Mouse (Mus musculus): ENCODE data around the gene Spn. TPM values are rescaled to one million over a fixed set of nuclear protein-coding genes. Genes with fewer than 3 reads are reported as not detected.

Spn gene
- total RNA-seq, 2 experiments from 2014 or later: 0.76 to 0.92 TPM

DNA sequence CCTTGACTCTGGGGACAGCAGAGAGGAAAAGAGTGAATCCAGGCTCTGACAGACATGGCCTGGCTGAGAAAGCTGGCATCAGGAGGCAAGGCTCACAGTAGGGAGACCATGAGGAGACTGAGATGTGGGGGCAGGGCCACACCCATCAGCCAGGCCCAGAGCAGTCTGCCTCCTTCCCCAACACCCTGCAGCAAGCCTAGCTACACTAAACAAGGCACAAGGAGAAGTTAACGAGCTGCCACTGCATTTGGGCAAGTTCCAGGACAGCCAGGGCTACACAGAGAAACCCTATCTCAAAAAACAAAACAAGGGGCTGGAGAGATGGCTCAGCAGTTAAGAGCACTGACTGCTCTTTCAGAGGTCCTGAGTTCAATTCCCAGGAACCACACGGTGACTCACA lies 4.6 kb upstream of the Spn start:
- no peak for DNase-seq
- intact Hi-C loops (cut with DNase I): no loop called here

GRCm38 (mm10) chr7:127140623-127141404 lies 3.2 kb upstream of the Spn start:
- intact Hi-C loops (cut with DNase I): no loop called here

DNA sequence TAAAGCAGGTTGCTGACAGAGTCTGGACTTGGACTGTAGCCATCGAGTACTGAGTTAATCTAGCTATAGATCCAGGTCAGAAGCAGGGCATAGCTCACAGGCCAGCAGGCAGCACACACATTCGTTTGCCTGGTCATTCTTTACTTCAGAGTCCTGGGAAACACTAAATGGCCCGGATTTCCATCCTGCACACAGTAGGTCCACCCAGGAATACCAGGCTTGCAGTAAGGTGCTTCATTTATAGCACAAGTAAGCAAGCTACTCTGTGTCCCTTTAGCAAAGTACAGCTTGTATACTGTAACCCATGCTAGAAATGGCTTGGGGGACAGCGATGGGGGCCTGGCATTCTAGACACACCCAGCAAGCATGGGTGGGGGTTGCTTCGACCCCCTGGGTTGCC lies 1.9 kb upstream of the Spn start:
- intact Hi-C loops (cut with DNase I): no loop called here
- DNase-seq: no peak

More at GRCm38 (mm10) chr7:127140623-127141404, 3.2 kb upstream of the Spn start:
- DNase-seq: no peak

DNA sequence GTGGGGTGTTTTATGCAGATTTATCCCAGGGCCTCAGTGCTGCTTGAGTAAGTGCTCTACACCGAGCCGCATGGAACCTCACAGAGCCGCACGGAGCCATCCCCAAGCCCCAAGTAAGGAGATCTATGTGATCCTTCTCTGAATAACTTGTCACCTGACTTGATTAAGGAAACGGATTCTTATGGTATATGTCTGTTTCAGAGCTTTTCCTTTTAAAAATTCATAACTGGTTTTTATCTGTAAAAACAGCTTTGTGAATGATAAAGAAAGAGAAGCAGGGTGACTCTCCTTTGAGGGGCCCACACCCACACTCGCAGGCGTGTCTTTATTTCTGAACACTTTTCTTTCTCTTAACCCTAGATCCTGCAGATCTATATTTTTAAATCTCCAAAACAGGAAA lies 1.5 kb upstream of the Spn start:
- intact Hi-C loops (cut with DNase I): no loop called here

DNA sequence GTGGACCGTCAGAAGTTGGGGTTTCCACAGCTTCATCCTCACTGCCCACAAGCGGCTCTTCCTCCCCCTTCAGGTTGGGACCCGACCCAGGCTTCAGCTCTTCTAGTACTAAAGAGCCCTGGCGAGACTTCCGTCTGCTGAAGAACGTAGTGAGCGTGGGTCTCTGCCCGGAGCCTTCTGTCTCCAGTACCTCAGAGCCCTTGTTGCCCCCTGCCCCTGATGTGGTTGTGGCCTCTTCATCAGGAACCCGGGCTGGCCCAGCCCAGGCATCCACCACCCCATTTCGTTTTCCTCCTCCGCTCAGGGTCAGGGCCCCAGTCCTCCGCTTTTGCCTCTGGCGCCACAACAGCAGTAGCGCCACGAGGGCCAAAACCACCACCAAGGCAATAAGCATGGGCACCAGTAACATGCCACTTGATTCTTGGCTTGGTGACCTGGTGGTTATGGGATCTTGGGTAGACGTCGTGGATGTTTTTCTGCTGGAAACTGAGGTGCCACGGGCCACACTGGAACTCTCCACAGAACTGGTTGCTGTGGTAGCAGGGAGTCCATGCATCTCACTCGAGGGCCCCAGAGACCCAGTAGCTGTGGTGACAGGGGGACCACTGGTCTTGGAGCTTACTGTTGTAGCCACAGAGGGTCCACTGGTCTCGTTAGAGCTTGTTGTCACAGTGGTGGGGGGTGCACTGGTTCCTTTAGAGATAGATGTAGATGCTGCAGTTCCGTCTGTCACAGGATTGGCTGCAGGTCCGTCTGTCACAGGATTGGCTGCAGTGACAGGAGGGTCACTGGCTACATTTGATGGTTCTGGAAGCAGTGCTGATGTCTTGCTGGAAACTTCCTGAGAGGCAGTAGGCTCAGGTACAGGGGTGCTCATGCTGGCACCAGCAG lies 1.2 kb downstream of the Spn start:
- intact Hi-C loops (cut with DNase I): no loop called here
- no peak for DNase-seq

More for the DNA sequence above, 1.5 kb upstream of the Spn start:
- no peak for DNase-seq

- intact Hi-C loops (cut with DNase I): loop anchor here (5.0 kb wide), 1 partner anchor 32 kb away; no protein-coding TSS in a partner anchor
- DNase-seq: no peak
These were observed 2.7 kb downstream of the Spn start for GRCm38 (mm10) chr7:127134821-127135447.

DNA sequence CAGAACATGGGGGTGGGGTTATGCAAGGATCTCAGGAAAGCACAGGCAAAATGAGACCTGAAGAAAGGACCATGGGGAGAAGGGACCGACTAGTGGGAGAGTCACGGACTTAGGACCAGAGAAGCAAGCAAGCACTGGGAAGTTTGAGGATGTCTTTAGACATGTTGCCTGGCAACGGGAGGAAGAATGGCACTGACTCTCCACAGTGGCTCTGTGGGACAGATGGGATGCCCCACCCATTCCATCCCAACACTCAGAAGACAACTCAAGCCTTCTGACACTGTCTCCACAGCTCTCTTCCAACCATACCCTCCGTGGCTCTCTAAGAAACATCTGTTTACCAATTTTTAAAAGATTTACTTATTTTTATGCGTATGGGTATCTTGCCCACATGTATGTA lies 4.5 kb downstream of the Spn start:
- DNase-seq: no peak
- intact Hi-C loops (cut with DNase I): loop anchor here (5.0 kb wide), 1 partner anchor 34 kb away; no protein-coding TSS in a partner anchor

DNA sequence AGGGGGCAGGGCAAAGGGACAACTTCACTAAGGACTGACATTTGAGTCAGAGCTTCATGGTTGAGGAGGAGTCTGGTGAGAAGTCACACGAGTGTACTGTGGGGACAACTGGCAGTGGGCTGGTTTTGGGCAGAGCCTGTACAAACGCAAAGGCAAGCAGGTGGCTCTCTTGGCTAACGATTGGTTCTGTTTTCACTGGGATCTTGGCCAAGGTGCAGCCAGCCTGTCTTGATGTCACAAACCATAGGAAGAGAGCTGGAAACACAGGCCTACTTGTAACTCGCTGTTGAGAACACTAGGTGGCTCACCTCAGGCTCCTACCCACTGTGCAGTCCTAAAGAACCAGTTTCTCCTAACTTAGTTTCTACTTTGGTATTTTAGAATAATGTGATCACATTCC lies 8.0 kb downstream of the Spn start:
- intact Hi-C loops (cut with DNase I): loop anchor here (2.0 to 5.0 kb wide), 2 partner anchors 38 to 99 kb away; no protein-coding TSS in a partner anchor
- DNase-seq: no peak

- no peak for DNase-seq
- intact Hi-C loops (cut with DNase I): no loop called here
These were observed 15.7 kb downstream of the Spn start, which contains the start of gene Qprt for GRCm38 (mm10) chr7:127121911-127122270. Gene Qprt (minus strand): TSS chr7:127122226.

DNA sequence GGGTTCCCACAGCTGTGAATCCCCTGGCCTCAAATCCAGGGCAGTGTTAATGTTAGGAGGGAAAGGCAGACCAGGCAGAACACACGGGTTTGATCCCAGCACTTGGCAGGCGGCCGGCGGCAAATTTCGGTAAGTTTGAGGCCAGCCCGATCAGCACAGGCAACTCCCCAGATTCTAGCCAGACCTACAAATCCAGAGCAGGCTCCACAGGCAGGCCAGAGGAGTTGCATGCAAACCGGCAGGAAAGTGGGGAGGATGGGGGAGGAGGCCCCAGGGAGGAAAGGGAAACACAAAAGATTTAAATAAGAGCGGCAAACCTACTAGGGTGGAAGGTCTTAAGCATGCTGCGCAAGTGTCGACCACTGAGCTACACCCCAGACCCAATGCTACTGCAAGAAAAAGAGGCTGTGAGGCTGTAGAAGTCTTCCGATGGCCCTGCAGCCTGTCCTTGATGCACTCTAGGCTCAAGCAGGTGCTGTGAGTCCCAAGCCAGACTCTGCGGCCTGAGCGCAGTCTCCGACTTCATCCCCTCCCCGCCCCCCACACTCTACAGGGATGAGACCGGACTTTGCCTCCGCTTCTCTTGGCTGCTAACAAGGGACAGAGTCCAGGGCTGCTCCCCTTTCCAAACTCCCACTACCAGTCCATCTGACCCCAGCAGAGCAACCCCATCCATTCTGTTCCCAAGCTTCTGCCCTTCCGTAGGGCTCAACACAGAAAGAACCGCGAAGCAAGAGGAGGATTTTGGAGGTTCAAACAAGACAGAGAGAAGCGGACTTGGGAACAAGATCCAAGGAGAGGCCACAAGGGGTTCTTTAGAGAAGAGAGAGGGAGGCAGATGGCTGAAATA lies 16.3 kb downstream of the Spn start:
- no peak for DNase-seq
- intact Hi-C loops (cut with DNase I): no loop called here

DNA sequence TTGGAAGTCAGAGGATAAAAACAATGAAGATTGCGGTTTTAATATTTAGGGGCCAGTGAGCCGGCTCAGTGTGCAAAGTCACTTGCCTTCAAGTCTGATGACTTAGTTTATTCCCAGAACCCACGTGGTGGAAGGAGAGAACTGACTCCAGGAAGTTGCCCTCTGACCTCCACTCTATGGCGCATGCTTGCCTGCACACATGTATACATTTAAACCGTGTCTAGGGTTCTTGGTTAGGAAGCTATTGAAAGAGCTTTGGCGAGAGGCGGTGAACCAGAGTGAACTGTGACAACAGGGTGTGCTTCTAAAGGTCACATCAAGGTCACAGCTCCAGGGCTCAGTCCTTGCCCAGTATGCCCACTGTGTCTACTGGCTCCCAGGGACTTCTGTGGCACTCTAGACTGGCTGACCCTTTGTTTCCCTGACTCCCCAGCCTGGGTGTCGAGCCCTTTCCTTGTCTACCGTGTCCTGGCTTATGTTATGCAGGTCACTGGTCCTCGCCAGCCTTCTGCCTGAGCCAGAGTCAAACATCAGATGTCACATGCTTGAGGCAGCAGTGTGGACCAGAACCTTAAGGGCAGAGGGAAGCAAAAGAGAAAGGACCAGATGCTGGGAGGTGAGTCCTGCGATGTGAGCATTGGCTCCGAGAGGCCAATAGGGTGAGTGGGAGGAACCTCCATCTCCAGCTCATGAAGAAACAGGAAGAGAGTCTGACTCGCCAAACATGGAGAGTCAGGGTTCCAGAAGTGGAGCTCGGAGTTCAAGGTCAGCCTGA lies 18.8 kb downstream of the Spn start:
- intact Hi-C loops (cut with DNase I): loop anchor here (5.0 kb wide), 2 partner anchors 68 to 108 kb away; no protein-coding TSS in a partner anchor
- no peak for DNase-seq

- intact Hi-C loops (cut with DNase I): loop anchor here (5.0 kb wide), 2 partner anchors 69 to 109 kb away; no protein-coding TSS in a partner anchor
These were observed 19.7 kb downstream of the Spn start for GRCm38 (mm10) chr7:127117948-127118347.

DNA sequence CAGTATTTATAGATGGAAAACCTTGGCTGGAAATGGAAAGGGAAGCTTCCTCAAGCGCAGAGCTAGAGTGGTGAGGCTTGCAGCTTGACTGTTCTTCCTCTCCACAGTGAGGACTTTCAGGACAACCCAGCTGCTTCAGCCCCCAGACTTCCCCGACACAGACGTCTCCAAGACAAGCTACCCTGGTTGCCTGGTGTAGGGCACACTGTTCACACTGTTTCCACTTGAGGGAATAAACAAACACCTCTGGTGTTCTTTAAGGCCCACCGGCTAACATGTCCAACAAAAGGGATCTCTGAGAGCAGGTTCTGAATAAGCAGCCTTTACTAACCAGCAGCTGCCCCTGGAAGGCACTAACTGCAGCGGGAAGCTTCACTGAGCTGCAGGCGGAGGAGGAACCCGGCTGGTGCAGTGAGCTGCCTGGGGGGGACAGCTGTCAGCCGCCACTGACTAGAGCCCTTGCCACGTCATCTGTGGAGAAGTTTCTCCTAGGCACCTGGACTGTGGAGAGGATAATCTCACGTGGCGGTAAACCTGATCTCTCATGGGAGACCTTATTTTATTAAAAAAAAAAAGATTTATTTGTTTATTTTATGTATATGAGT lies 21.2 kb downstream of the Spn start:
- no peak for DNase-seq
- intact Hi-C loops (cut with DNase I): loop anchor here (5.0 kb wide), 2 partner anchors 71 to 111 kb away; no protein-coding TSS in a partner anchor

More at GRCm38 (mm10) chr7:127117948-127118347, 19.7 kb downstream of the Spn start:
- peak in 1 of 2 experiments; percentile 29 for DNase-seq

- intact Hi-C loops (cut with DNase I): loop anchor here (5.0 kb wide), 2 partner anchors 72 to 112 kb away; no protein-coding TSS in a partner anchor
- no peak for DNase-seq
These were observed 22.7 kb downstream of the Spn start for GRCm38 (mm10) chr7:127114920-127115319.

- DNase-seq: no peak
- intact Hi-C loops (cut with DNase I): no loop called here
These were observed 23.9 kb downstream of the Spn start for GRCm38 (mm10) chr7:127113614-127114259.

- intact Hi-C loops (cut with DNase I): no loop called here
- DNase-seq: no peak
These were observed 24.6 kb downstream of the Spn start for GRCm38 (mm10) chr7:127112921-127113597.

GRCm38 (mm10) chr7:127112251-127112841 lies 25.3 kb downstream of the Spn start:
- no peak for DNase-seq
- intact Hi-C loops (cut with DNase I): no loop called here
